Mouse (Mus musculus) kidney, postnatal 0 days (tissue): ENCODE results near the gene Prrc2b. TPM values are rescaled to one million over a fixed set of nuclear protein-coding genes. Genes with fewer than 3 reads are reported as not detected.
A peak's percentile ranks its signal among the peaks of the same experiment; 100 is the strongest.

ENCODE experiments used
- ATAC-seq: fragments of 200-750 bp; cut with Nextera tagmentation; replicated peaks from 2 replicates; pipeline ENCODE4 v1.8.0; 2017; ENCODE audit warnings: low read depth, moderate number of reproducible peaks, moderate TSS enrichment, moderate library complexity; ENCODE audit not compliant: low FRiP score
- DNase-seq: peaks from one replicate; pipeline ENCODE4 v3.0.0-alpha.2; 2016; ENCODE audit warnings: low spot score
- H3K27ac ChIP-seq: fragments of 300-500 bp; sonication (generic); 2 replicates; pipeline ENCODE4 v1.5.1; 2014; ENCODE audit warnings: mild to moderate bottlenecking
- H3K27me3 ChIP-seq: fragments of 300-500 bp; sonication (generic); 2 replicates; pipeline ENCODE4 v1.6.1; 2014; ENCODE audit warnings: low read length, mixed read lengths; ENCODE audit not compliant: insufficient read depth
- H3K36me3 ChIP-seq: fragments of 300-500 bp; sonication (generic); 2 replicates; pipeline ENCODE4 v1.6.1; 2014; ENCODE audit warnings: low read length, mixed read lengths; ENCODE audit not compliant: insufficient read depth
- H3K4me1 ChIP-seq: fragments of 300-500 bp; sonication (generic); replicated peaks from 2 replicates; pipeline ENCODE4 v1.6.1; 2014; ENCODE audit warnings: antibody characterized with exemption, low read length, mixed read lengths; ENCODE audit not compliant: insufficient read depth
- H3K4me2 ChIP-seq: fragments of 300-500 bp; sonication (generic); 2 replicates; pipeline ENCODE4 v1.6.1; 2014; ENCODE audit warnings: mild to moderate bottlenecking, low read length, moderate library complexity, mixed read lengths
- H3K4me3 ChIP-seq: fragments of 300-500 bp; sonication (generic); replicated peaks from 2 replicates; pipeline ENCODE4 v1.5.1; 2014; ENCODE audit warnings: low read depth, low read length
- H3K9ac ChIP-seq: fragments of 300-500 bp; sonication (generic); 2 replicates; pipeline ENCODE4 v1.6.1; 2014; ENCODE audit warnings: low read depth, low read length
- H3K9me3 ChIP-seq: fragments of 300-500 bp; sonication (generic); replicated peaks from 2 replicates; pipeline ENCODE4 v1.6.1; 2016; ENCODE audit warnings: low read length, inconsistent platforms, mixed read lengths
- CTCF ChIP-seq: IDR thresholded peaks from 2 replicates; pipeline ENCODE4 v1.5.1; 2016; ENCODE audit warnings: antibody characterized with exemption, low read depth, mild to moderate bottlenecking, moderate library complexity
- WGBS: fragments of 180-500 bp; shearing (Covaris S2); extraction: QIAGEN DNeasy Blood & Tissue Kit; methylation state at CpG from one replicate; pipeline ENCODE4 v1.1.7; 2014; 5-methylcytosine and 5-hydroxymethylcytosine counted together
- polyA plus RNA-seq: library from polyadenylated mRNA; unstranded; fragments of >200 nt; fragmentation: Nextera tagmentation; extraction: Ambion mirVana; gene quantifications from 2 replicates; pipeline ENCODE4 v1.2.1, GENCODE M21; 2015

The Prrc2b gene
- polyA plus RNA-seq, 1 experiment from 2014 or later, result 31.4 TPM

GRCm38 (mm10) chr2:32127653-32128535 is 23.0 kb upstream of the Prrc2b start:
- DNase-seq (no peak), ATAC-seq (no peak)
- Histone ChIP-seq H3K27ac (no peak overlapping the region), H3K4me2 (no peak overlapping the region), H3K9me3 (no peaks in the 10 kb centered on the region), H3K4me3 (no peak overlapping the region), H3K27me3 (no peaks in the 10 kb centered on the region), H3K9ac (no peak overlapping the region), H3K4me1 (no peaks in the 10 kb centered on the region), H3K36me3 (no peaks in the 10 kb centered on the region)
- 31% methylated on average over 16 of the region's 16 CpGs for WGBS
- TF ChIP-seq CTCF, result no peak

GRCm38 (mm10) chr2:32128536-32128841 is 22.4 kb upstream of the Prrc2b start:
- Histone ChIP-seq H3K9ac (no peak overlapping the region), H3K36me3 (no peaks in the 10 kb centered on the region), H3K9me3 (no peaks in the 10 kb centered on the region), H3K4me2 (no peak overlapping the region), H3K27ac (no peak overlapping the region), H3K4me1 (no peaks in the 10 kb centered on the region), H3K27me3 (no peaks in the 10 kb centered on the region), H3K4me3 (no peak overlapping the region)
- 88% methylated on average over 5 of the region's 5 CpGs for WGBS
- TF ChIP-seq CTCF, result no peak
- DNase-seq (no peak), ATAC-seq (no peak)

GRCm38 (mm10) chr2:32129383-32130074 is 21.4 kb upstream of the Prrc2b start:
- Histone ChIP-seq H3K9me3 (no peaks in the 10 kb centered on the region), H3K27ac (no peak overlapping the region), H3K27me3 (no peaks in the 10 kb centered on the region), H3K4me3 (no peak overlapping the region), H3K9ac (no peak overlapping the region), H3K4me2 (no peak overlapping the region), H3K4me1 (no peaks in the 10 kb centered on the region), H3K36me3 (no peaks in the 10 kb centered on the region)
- no peak for TF ChIP-seq CTCF
- 60% methylated on average over 11 of the region's 11 CpGs for WGBS
- no peak for ATAC-seq
- DNase-seq, result no peak

- WGBS, result 35% methylated on average over 6 of the region's 6 CpGs
- Histone ChIP-seq H3K9ac (no peak overlapping the region), H3K4me2 (no peak overlapping the region; the same call in 1 of the 2 replicates), H3K36me3 (no peaks in the 10 kb centered on the region), H3K4me1 (no peaks in the 10 kb centered on the region), H3K27ac (no peak overlapping the region), H3K4me3 (no peak overlapping the region), H3K27me3 (no peaks in the 10 kb centered on the region), H3K9me3 (no peaks in the 10 kb centered on the region)
- DNase-seq (peak; percentile 85), ATAC-seq (no peak)
- peak; percentile 77 for TF ChIP-seq CTCF
These were observed 20.4 kb upstream of the Prrc2b start for GRCm38 (mm10) chr2:32130435-32130834.

GRCm38 (mm10) chr2:32131205-32131834 is 19.6 kb upstream of the Prrc2b start:
- no peak overlapping the region for H3K27ac ChIP-seq
- H3K4me1 ChIP-seq, result no peaks in the 10 kb centered on the region
- no peaks in the 10 kb centered on the region for H3K36me3 ChIP-seq
- no peaks in the 10 kb centered on the region for H3K27me3 ChIP-seq
- WGBS, result 69% methylated on average over 9 of the region's 9 CpGs
- ATAC-seq (no peak), DNase-seq (no peak)
- H3K4me2 ChIP-seq, result no peak overlapping the region
- TF ChIP-seq CTCF, result no peak
- H3K9ac ChIP-seq, result no peak overlapping the region
- H3K4me3 ChIP-seq, result no peak overlapping the region
- no peaks in the 10 kb centered on the region for H3K9me3 ChIP-seq

- Histone ChIP-seq H3K27ac (no peak overlapping the region), H3K27me3 (no peaks in the 10 kb centered on the region), H3K9ac (no peak overlapping the region), H3K4me3 (no peak overlapping the region), H3K4me2 (peak overlapping the region; percentile 5; the same call in 1 of the 2 replicates), H3K36me3 (no peaks in the 10 kb centered on the region), H3K9me3 (no peaks in the 10 kb centered on the region), H3K4me1 (no peaks in the 10 kb centered on the region)
- 60% methylated on average over 6 of the region's 6 CpGs for WGBS
- DNase-seq (no peak), ATAC-seq (no peak)
- no peak for TF ChIP-seq CTCF
These were observed 18.9 kb upstream of the Prrc2b start for GRCm38 (mm10) chr2:32131866-32132566.
